Mouse (Mus musculus) urinary bladder, postnatal 10 days (tissue): ENCODE results near the gene Zbtb11.

Source experiments
- DNase-seq: peaks from one replicate; pipeline ENCODE4 v3.0.0; 2022; ENCODE audit warnings: low spot score

The Zbtb11 gene

DNA sequence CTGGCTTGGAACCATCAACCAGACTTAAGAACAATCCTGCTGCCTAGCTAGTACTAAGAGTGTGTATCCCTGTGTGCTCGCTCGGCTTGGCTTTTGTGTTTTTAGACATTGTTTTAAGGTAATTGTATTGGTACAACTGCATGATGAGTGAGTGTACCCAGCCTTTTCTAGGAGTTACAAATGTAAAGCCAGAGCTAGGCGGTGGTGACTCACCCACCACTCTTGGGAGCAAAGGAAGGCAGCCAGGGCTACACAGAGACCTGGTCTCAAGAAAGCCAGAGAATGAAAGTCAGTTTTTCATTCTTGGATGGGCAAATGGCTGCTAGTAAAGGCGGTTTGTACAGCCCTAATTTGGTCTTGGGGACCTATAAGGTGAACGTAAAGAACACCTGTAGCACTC is 3.3 kb upstream of the Zbtb11 start:
- DNase-seq = no peak

DNA sequence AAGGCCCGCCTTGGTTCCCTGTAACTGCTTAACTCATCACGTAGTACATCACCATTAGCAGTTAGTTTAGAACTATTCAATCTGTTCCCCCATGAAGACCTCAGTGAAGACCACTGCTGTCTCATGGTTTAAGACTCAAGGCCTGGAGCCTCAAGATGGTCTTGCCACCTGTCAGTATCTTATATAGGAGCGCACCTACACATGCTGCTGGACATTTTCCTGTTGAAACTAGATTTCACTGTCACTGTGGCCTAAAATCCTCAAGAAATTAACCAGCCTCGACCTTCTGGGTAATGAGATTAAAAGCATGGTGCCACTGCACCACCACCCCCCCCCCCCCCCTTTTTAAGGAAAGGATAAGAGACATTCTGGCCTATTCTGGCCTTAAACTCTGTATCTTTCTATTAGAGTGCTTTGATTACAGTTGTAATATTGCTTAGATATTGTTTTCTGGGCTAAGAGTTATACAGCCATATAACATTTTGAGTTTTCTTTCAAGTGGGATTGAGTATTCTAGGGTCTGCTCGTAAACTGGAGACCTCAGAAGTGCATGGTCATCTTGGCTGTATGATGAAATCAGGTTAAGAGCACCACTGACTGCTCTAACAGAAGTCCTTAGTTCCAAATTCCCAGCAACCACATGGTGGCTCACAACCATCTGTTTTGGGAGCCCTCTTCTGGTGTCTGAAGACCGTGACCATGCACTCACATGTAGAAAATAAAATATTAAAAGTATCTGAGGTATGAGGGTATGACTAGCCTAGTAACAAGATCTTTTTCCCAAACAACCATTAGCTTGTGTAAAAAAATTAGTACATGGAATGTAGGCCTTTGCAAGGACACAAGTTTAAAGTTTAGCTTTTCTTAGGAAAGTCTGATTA is 1.7 kb upstream of the Zbtb11 start:
- no peak for DNase-seq

DNA sequence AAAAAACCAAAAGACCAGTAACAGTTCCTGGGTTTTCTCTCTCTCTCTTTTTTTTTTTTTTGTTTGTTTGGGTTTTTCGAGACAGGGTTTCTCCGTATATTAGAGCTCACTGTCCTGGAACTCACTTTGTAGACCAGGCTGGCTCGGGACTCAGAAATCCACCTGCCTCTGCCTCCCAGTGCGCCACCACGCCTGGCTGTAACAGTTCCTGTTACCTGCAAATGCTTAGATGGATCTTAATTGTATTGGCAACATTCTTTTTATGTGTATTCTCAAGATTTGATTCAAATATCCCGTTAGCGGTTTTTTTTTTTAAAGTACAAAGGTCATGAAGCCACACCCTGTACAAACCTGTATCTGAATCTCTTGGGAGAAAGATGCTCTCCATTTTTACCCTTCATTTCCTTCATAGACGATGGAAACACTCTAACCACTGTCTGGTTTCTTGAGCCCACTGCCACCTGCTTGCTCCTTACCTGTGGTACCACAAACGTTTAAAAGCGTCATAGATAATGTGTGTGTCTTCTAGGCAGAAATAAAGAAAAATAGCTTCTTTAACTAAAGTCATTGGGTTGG is 969 bp upstream of the Zbtb11 start:
- no peak for DNase-seq

DNA sequence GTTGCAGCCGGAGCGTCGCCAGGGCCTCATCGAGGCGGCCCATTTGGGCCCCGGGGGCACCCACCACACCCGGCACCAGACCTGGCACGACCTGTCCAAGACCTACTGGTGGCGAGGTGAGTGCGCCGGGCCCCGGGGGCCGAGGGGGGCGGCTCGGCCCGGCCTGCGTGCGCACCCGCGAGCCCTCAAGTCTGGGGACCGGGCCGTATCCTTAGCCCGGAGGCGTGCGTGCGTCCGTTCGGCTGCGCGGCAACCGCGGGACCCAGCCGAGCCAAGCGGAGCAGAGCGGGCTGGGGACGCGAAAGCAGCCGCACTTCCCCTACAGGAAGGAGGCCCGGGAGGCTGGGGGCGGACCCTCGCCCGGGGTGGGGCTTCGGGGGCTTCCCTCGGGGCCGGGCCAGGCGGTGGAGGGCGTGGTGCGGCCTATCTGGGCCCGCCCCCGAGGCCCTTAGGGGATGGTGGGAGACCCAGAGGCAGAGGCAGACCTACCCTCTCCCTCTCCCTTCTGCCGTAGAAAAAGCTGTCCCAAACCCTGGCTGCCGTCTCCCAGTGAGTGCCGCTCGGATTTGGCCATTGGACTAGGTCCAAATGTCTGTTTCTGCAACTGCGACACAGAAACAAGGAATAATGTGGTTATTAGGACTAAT is 696 bp downstream of the Zbtb11 start:
- peak; percentile 67 for DNase-seq

DNA sequence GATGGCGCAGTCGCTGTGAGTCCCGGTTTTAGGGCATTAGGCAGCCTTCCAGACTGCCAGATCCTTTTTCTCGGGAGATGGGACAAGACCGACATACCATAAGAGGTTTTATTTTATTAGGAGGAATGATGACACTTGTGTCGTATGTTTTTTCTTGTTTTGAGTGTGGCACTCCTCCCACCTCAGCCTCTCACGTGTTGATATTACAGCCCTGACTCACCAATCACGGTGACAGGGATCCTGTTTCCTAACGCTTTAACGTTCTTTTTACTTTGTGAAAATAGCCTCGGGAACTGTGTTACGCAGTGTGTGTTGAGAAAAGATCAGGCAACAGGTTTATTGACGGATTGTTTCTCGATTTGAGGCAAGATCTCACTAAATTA is 1.2 kb downstream of the Zbtb11 start:
- no peak for DNase-seq

DNA sequence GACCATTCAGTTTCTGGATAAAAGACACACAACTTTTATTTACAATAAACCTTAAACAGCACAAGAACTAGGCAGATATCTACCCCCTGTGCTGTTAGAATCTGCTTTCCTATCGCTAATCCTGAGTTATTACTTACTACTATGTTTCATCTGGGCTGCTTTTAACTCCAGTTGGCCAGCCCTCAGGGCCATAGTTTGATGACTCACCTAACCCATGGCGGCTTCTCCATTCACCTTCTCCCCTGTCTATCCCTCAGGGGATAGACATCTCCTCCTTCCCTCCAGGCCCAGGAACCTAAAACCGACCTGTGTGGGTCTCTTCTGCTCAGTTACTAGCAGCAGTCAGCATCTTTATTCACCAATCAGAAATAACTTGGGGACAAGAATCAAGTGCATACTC is 12.3 kb downstream of the Zbtb11 start:
- no peak for DNase-seq

DNA sequence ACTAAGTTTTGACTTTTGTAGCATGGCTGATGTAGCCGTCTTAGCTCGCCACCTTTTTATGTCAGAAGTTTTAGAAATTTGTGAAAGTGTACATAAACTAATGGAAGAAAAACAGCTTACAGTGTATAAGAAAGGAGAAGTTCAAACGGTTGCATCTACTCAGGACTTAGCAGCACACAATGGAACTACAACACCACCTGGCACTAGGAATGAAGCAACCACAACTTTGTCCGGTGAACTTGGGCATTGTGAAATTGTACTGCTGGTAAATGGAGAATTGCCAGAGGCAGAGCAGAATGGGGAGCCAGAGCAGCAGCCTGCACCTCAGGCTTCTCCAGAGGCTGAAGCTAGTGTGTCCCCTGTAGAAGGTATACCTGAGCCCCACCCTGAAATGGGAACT is 16.6 kb downstream of the Zbtb11 start:
- no peak for DNase-seq

DNA sequence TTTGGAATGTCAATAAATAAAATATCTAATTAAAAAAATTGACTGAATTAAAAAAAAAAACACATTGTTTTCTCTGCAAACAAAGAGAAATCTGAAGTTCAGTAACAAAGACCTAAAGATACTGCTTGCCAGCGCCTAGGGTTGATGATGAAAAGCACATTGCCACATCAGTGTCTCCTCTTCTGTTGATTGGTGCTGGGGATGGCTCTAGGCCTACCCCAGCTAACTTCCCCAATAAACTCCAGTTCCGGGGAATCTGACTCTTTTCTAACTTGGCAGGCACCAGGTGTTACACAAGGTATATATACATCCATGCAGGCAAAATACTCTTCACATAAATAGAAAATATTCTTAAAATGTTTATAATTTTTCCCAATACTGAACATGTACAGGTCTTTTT is 20.6 kb downstream of the Zbtb11 start:
- DNase-seq = no peak

DNA sequence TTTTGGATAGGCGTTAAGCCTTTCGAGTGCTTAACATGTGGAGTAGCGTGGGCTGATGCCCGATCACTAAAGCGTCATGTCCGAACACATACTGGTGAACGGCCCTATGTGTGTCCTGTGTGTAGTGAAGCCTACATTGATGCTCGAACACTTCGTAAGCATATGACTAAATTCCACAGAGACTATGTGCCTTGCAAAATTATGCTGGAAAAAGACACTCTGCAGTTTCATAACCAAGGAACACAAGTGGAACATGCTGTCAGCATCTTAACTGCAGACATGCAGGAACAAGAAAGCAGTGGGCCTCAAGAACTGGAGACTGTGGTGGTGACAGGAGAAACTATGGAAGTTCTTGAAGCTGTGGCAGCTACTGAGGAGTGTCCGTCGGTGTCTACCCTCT is 33.1 kb downstream of the Zbtb11 start:
- DNase-seq = no peak

DNA sequence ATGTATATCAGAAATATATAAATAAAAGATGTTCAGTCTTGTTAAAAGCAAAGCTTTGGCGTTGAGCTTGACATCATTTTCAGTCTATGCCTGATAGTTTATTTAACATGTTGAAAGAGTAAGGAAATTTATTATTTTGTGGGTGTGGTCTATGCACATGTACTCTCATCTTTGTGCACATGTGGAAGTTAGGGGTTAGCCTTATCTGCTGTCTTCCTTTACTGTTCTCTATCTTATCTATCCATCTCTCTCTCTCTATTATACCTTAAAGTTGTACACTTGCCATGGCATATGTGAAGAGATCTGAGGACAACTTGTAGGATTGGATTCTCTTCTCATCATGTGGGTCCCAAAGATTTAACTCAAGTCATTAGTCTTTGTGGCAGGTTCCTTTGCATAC is 35.2 kb downstream of the Zbtb11 start:
- DNase-seq = no peak

DNA sequence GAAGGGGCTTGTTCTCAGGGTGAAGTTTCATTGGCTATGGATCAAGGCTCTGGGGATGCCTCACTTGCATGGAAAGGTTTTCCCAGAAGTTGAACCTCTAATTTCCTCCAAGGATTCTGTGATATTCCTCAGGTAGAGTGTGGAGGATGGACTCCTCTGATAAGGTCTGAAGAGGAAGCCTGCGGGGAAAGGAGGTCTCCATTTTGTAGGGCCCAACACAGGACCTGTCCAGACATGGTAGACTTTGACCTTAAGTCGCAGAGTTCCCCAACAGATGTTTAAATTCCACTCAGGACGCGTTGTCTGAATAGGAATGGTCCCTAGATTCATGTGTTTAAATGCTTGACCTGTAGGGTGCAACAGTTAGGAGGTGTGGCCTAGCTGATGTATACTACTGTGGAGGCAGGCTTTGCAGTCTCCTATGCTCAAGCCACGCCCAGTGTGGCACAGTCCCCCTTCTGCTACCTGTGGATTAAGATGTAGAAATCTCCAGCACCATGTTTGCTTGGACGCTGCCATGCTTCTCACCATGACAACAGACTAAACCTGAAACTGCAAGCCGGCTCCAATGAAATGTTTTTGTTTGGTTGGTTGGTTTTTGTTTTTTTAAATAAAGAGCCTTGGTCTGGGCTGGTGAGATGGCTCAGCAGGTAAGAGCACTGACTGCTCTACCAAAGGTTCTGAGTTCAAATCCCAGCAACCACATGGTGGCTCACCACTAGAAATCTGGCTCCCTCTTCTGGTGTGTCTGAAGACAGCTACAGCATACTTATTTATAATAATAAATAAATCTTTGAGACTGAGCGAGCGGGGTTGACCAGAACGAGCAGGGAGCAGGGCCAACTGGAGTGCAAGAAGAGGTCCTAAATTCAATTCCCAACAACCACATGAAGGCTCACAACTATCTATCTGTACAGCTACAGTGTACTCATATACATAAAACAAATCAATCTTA is 39.4 kb downstream of the Zbtb11 start:
- DNase-seq = no peak

DNA sequence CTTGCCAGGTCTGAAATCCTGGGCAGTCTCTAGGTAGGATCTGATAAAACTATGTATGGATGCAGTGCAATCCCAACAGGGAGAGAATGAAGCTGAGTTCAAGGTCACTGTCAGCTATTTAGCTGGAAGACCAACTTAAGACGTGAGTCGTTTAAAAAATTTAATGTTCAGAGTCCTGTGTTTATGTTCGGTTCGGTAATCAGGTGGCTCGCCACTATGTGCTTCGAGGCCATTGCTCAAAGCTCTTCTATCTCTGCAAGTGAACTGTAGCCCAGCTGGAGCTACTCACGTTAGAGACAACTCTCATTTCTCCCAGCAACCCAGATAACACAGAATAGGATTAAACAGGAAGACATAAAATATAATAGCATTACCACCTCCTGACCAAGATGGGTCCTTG is 40.4 kb downstream of the Zbtb11 start:
- no peak for DNase-seq

DNA sequence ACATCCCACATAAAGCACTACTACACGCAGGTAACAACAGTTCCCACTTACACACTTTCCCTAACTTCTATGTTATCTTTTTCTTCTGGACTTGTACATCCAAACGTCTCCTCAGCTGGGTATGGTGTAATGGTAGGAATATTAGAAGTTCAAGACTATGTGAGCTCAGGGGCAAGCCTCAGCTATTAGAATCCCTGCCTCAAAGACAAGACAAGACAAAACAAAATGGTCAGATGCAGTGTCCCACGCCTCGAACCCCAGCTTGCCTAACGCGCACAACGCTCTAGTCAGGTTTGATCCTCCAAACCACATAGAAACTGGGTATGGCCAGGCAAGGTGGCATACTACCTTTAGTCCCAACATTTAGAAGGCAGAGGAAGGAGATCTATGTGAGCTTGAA is 46.0 kb downstream of the Zbtb11 start:
- DNase-seq = no peak

DNA sequence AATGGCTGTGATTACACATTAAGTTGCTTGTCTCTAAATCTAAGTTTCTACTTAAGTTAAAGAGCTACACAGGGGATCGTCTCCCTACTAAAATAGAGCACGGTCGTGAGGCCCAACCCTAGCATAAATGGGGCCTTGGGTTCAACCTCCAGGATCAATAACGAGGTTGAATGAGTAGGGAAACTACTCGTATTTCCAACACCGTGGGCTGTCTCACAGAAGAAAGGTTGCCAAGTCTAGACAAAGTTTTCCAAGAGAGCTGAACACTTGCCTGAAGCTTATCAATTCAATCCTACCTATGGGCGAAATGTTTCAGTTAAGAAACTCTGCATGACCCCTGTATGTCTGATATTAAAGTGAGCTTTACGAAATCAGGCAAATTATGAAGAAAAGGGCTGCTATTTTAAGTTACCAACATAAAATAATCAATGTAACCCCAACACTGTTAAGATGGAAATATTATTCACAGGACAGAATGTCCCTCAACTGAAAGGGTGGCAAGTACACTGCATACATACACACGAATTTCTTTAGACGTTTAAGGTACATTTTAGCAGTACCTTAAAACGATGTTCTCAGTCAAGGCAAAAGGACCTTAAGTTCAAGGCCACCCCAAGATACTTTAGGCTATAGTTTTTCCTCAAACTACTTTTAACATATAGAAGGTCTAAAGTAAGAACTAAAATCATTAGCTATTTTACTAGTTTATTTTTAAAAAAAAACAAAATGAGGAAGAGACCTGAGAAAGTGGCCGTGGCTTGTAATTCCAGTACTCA is 54.4 kb downstream of the Zbtb11 start:
- DNase-seq = no peak

DNA sequence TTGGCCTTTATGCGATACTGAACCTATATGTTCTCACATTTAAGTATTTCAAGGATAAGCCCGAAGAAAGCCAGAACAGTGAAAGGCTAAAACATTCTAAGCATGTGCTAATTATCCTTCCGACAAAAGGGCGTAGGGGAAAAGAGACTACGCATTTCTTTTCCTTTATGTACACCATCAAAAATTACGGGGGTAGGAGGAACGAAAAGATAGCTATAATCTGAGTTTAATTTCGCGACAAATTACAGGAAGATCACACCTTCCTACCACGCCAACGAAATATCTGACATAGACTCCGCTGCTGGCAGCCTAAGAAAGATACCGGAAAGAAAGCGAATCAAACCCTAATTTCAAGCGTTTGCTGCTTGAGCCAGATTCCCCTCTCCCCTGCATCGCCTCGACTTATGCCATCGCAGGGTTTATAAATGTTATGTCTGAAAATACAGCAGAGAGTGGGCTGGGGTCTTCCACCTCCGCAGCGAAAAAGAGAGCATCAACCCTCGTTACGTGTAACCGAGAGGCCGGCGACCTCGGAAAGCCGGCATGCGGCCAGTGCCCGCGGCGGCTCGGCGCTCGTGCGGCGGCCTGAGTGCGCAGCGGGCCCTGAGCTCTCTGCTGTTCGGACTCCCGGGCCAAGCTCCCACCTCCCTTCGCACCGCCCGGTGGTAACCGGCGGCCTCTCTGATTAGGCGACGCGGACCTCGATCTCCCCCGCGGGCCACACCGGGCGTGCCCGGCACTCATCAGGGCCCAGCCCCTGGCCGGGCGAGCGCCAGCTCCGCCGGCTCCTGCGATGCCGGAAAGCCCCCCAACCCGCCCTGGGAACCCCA is 55.3 kb downstream of the Zbtb11 start:
- no peak for DNase-seq

DNA sequence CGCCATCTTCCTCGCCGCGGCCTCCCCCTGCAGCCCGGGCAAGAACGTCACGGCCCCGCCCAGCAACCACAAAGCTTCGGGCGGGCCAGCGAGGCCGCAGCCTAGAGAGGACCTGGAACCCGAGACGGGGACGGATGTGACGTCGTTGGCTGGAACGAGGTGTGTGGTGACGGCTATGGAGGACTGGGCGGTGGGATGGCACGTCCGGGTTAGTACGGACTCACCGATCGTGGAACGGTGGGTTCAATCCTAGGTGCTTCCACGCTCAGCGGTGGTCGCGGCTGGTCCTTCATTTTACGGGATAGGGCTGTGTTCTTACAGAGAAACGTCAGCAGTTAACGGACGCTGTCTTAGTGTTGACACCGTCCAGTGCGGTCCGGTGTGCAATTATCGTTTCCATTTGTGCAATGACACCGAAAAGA is 56.0 kb downstream of the Zbtb11 start, which contains the start of gene Pcnp:
TSS of gene Pcnp (minus strand) at position 79 of the 422 bp plus-strand sequence.
- peak; percentile 97 for DNase-seq

DNA sequence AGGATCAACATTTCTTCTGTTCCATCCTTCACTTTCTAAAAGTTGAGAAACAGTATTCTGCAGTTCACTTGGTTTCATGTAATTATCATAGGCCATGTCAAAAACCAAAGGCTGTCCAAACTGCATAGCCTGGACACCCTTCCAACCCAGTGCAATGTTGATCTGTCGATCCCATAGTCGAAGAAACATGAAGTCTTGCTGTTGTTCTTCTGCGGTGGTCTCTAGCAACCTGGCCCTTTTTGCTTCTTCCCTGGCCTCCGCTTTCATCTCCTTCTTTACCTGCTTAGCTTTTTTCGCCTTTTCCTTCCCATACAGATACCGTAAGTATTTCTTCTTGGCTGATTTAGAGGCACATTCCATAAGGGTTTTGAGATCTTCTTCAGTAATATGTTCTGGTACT is 60.9 kb downstream of the Zbtb11 start:
- DNase-seq = no peak

DNA sequence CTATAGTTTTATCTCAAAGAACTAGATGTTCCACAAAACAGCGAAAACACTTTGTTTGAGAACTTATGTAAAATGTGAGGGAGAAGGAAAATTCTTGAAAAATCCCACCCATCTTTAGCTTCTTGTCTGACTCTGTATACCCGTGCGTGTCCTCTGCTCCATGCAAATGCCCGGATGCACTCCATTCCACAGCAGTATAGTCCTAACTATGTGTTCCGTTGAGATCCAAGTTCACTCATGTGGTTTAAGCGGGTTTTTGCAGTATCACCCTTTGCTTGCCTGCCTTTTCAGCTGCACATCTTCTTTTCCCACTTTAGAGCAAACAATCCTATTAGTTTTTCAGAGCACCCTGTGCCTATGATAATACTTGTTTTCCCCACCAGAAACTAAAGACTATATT is 62.8 kb downstream of the Zbtb11 start:
- no peak for DNase-seq

DNA sequence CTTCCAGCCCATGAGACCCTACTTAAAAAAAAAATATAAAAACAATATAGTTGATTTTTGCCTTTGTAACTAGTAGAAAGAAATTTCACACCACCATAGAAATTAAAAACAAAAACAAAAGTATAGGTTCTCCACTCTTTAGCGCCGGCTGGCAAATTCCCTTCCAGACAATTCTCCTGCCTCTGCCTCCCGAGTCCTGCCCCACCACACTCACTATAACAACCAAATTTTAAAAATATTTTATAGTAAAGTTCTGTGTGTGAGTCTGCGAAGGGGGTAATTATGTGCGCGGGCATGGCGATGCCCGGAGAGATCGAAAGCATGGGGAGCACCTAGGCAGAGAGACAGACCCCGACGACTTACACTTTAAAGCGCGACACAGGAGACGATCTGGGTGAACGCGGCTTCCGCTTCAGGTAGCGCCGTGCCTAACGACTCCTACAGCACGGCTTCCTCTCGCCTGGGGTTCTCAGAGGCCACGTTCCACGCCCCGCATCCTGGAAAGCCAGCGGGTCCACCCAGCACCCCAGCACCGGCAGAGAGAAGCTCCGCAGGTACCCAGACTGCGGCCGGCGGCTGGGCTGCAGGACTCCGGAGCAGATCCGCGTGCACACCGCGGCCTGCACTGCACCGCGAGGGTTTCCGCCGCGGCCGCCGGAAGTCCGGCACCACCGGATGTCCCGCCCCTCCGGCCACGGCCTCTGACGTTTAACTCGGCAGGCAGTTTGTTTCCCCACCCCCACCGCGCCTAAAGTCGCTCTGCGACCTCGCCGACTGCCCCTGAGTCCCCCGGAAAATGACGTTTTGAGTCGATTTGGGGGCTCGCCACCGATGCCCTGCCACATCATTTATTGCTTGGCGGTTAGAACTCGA is 63.7 kb downstream of the Zbtb11 start, which contains the start of gene Trmt10c:
TSS of gene Trmt10c (minus strand) at position 682 of the 873 bp plus-strand sequence.
- DNase-seq = peak; percentile 77
